Mouse (Mus musculus): ENCODE data around the gene Eng.

GRCm38 (mm10) chr2:32628044-32628550, 18.3 kb upstream of the Eng start:
- no peak for TF ChIP-seq CTCF (IDR thresholded peaks at IDR 0.05; ENCODE audit: low read depth, low read length)
- no peak for TF ChIP-seq POLR2A (IDR thresholded peaks at IDR 0.05; ENCODE audit: borderline replicate concordance, low read depth, low read length)
